Mouse (Mus musculus) CH12.LX (cell line): ENCODE measurements at regions not wholly inside any gene's neighbourhood (a gene's known extent, or its start where the extent isn't known, plus 50 kb on each side); places are given as distances from the start of the nearest gene placed in this dataset.

Source experiments
- CTCF ChIP-seq, 2 experiments: IDR thresholded peaks in 1 of 2; conservative IDR thresholded peaks in 1 of 2; 2 replicates each; pipeline ENCODE4 v1.5.1; 2011 to 2012; ENCODE audit warnings: low read depth in 2 of 2, low read length in 2 of 2, improper control_type of control experiment in 1 of 2, inconsistent platforms in 1 of 2, mild to moderate bottlenecking in 1 of 2, moderate library complexity in 1 of 2
- TCF12 ChIP-seq: IDR thresholded peaks from 2 replicates; pipeline ENCODE4 v1.6.1; 2014; ENCODE audit warnings: low read depth, mild to moderate bottlenecking, inconsistent platforms, low read length, improper control_type of control experiment
- USF2 ChIP-seq: conservative IDR thresholded peaks from 2 replicates; pipeline ENCODE4 v1.6.1; 2011; ENCODE audit warnings: low read depth, low read length, improper control_type of control experiment

DNA sequence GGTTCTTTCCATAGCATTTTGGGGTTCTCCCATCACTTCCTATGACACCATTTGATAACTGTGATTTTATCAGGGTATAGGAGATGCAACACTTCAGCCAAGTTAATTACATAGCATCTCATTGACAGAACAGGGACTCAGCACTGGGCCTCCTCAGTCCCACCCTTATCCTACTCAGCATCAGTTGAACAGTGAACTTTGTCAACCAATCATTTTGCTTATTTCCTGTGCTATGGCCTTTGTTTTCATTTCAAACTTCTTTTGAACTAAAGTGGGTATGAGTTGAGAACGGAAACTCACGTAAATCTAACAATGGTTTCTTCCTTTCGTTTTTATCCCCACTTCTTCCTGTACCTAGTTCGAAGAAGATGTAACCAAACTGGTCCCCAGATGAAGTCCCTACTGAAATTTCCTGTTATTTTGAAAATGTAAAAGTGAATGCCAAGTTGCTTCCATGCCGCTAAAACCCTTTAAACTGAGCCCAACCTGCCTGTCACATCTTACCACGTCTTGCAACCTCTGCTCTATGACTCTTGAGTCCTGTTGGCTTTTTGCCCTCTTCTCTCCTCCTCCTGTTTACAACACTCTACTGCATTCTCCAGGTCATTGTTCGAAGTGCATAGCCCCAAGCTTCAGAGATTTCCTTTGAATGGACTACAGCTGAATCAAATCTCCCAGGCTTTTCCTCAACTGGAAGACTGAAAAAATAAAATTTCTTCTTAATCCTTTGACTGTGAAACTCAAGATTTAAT, 329.9 kb downstream of the Tmem135 start:
- TF ChIP-seq CTCF (conservative IDR thresholded peaks at IDR 0.05 in 1 of 2, IDR thresholded peaks at IDR 0.05 in 1 of 2; ENCODE audit: low read depth in 2 of 2, low read length in 2 of 2) (no peak), USF2 (no peak), TCF12 (no peak)
